Mouse (Mus musculus) stomach, postnatal 0 days (tissue): ENCODE results near the gene Clcn6.

ENCODE experiments used
- CTCF ChIP-seq: IDR thresholded peaks from 2 replicates; pipeline ENCODE4 v1.5.1; 2016; ENCODE audit warnings: antibody characterized with exemption, low read depth, mild to moderate bottlenecking, moderate library complexity
- EP300 ChIP-seq: optimal IDR thresholded peaks from 2 replicates; pipeline ENCODE3; 2016; ENCODE audit warnings: antibody characterized with exemption

DNA sequence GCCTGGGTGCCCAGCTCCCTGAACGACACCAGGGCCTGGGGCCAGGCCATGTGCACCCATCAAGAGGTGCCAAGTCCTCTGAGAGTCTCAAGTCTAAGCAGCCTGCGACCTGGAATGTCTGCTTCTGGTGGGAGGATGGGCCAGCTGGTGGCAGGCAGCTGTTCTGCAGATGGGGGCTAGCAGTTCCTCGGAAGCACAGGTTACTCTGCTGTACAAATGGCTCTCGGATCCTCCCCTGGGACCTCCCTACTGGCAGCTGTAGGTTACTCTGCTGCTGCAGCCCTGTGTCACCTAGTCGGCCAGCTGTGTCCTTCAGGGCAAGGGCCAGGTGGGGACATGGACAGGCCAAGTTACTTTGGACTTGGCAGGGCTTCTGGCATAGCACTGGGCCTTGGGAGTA, 32.9 kb upstream of the Clcn6 start:
- TF ChIP-seq CTCF (no peak), EP300 (no peak)
